Mouse (Mus musculus): ENCODE measurements around the gene Spata2l.

The Spata2l gene

GRCm38 (mm10) chr8:123228416-123228815, 7.6 kb downstream of the Spata2l start:
- Histone ChIP-seq H3K27me3 (ENCODE audit: insufficient read depth, low read length) (no peaks in the 10 kb centered on the region), H3K4me1 (replicated peaks; ENCODE audit: low read depth, low read length) (peaks cover 37% of the 10 kb centered on the region), H3K36me3 (ENCODE audit: insufficient read depth, low read length) (peaks cover 60% of the 10 kb centered on the region), H3K9me3 (ENCODE audit: low read length) (no peaks in the 10 kb centered on the region), H3K4me3 (replicated peaks; ENCODE audit: low read length) (no peak overlapping the region)
- TF ChIP-seq CTCF (conservative IDR thresholded peaks at IDR 0.05; ENCODE audit: low read length) = no peak
- TF ChIP-seq NANOG (IDR thresholded peaks at IDR 0.05; ENCODE audit: borderline replicate concordance, low read length) = no peak

- peaks cover 38% of the 10 kb centered on the region for H3K36me3 ChIP-seq (ENCODE audit: insufficient read depth, low read length)
- H3K4me1 ChIP-seq (replicated peaks; ENCODE audit: low read depth, low read length) = peaks cover 26% of the 10 kb centered on the region
- no peaks in the 10 kb centered on the region for H3K27me3 ChIP-seq (ENCODE audit: insufficient read depth, low read length)
- H3K4me3 ChIP-seq (replicated peaks; ENCODE audit: low read length) = peak within 1 kb of the TSS; percentile 95
- no peaks in the 10 kb centered on the region for H3K9me3 ChIP-seq (ENCODE audit: low read length)
- no peak for TF ChIP-seq NANOG (IDR thresholded peaks at IDR 0.05; ENCODE audit: borderline replicate concordance, low read length)
- no peak for TF ChIP-seq CTCF (conservative IDR thresholded peaks at IDR 0.05; ENCODE audit: low read length)
- TF ChIP-seq POU5F1 (IDR thresholded peaks at IDR 0.05; ENCODE audit: borderline replicate concordance, low read length) = no peak
Observed at GRCm38 (mm10) chr8:123224278-123225266, 11.5 kb downstream of the Spata2l start, which contains the start of gene Cdk10. TSS of gene Cdk10 (plus strand) at chr8:123224842.

GRCm38 (mm10) chr8:123220917-123221316, 15.1 kb downstream of the Spata2l start:
- no peaks in the 10 kb centered on the region for H3K9me3 ChIP-seq (ENCODE audit: low read length)
- H3K27me3 ChIP-seq (ENCODE audit: insufficient read depth, low read length) = no peaks in the 10 kb centered on the region
- 0 out of 2 replicates have a peak, but pooled peaks cover 2% of the 10 kb centered on the region for H3K36me3 ChIP-seq (ENCODE audit: insufficient read depth, low read length)
- TF ChIP-seq NANOG (IDR thresholded peaks at IDR 0.05; ENCODE audit: borderline replicate concordance, low read length) = no peak
- no peak for TF ChIP-seq POU5F1 (IDR thresholded peaks at IDR 0.05; ENCODE audit: borderline replicate concordance, low read length)
- TF ChIP-seq CTCF (conservative IDR thresholded peaks at IDR 0.05; ENCODE audit: low read length) = no peak
- H3K4me1 ChIP-seq (replicated peaks; ENCODE audit: low read depth, low read length) = peaks cover 28% of the 10 kb centered on the region
- no peak overlapping the region for H3K4me3 ChIP-seq (replicated peaks; ENCODE audit: low read length)

- no peaks in the 10 kb centered on the region for H3K9me3 ChIP-seq (ENCODE audit: low read length)
- H3K27me3 ChIP-seq (ENCODE audit: insufficient read depth, low read length) = peaks cover 13% of the 10 kb centered on the region
- no peak overlapping the region for H3K4me3 ChIP-seq (replicated peaks; ENCODE audit: low read length)
- peaks cover 30% of the 10 kb centered on the region for H3K4me1 ChIP-seq (replicated peaks; ENCODE audit: low read depth, low read length)
- TF ChIP-seq CTCF (conservative IDR thresholded peaks at IDR 0.05; ENCODE audit: low read length) = no peak
- TF ChIP-seq NANOG (IDR thresholded peaks at IDR 0.05; ENCODE audit: borderline replicate concordance, low read length) = no peak
- no peak for TF ChIP-seq POU5F1 (IDR thresholded peaks at IDR 0.05; ENCODE audit: borderline replicate concordance, low read length)
- H3K36me3 ChIP-seq (ENCODE audit: insufficient read depth, low read length) = peaks cover 8% of the 10 kb centered on the region
Observed at GRCm38 (mm10) chr8:123215430-123215829, 20.6 kb downstream of the Spata2l start.

- Histone ChIP-seq H3K36me3 (ENCODE audit: insufficient read depth, low read length) (peaks cover 30% of the 10 kb centered on the region), H3K4me1 (replicated peaks; ENCODE audit: low read depth, low read length) (peaks cover 30% of the 10 kb centered on the region), H3K9me3 (ENCODE audit: low read length) (no peaks in the 10 kb centered on the region), H3K27me3 (ENCODE audit: insufficient read depth, low read length) (peaks cover 13% of the 10 kb centered on the region), H3K4me3 (replicated peaks; ENCODE audit: low read length) (peak overlapping the region; percentile 99)
- TF ChIP-seq CTCF (conservative IDR thresholded peaks at IDR 0.05; ENCODE audit: low read length) (no peak), POU5F1 (IDR thresholded peaks at IDR 0.05; ENCODE audit: borderline replicate concordance, low read length) (no peak), NANOG (IDR thresholded peaks at IDR 0.05; ENCODE audit: borderline replicate concordance, low read length) (no peak)
Observed at GRCm38 (mm10) chr8:123213118-123213772, 22.8 kb downstream of the Spata2l start.

- Histone ChIP-seq H3K9me3 (ENCODE audit: low read length) (no peaks in the 10 kb centered on the region), H3K4me1 (replicated peaks; ENCODE audit: low read depth, low read length) (peaks cover 30% of the 10 kb centered on the region), H3K36me3 (ENCODE audit: insufficient read depth, low read length) (peaks cover 37% of the 10 kb centered on the region), H3K27me3 (ENCODE audit: insufficient read depth, low read length) (peaks cover 13% of the 10 kb centered on the region), H3K4me3 (replicated peaks; ENCODE audit: low read length) (peak within 1 kb of the TSS; percentile 99)
- TF ChIP-seq CTCF (conservative IDR thresholded peaks at IDR 0.05; ENCODE audit: low read length) (no peak), NANOG (IDR thresholded peaks at IDR 0.05; ENCODE audit: borderline replicate concordance, low read length) (no peak), POU5F1 (IDR thresholded peaks at IDR 0.05; ENCODE audit: borderline replicate concordance, low read length) (no peak)
Observed at GRCm38 (mm10) chr8:123212321-123213117, 23.5 kb downstream of the Spata2l start, which contains the start of the genes Chmp1a and Spata33. TSS of gene Chmp1a (minus strand) at chr8:123212763. TSS of gene Spata33 (plus strand) at chr8:123212832.

- no peak for TF ChIP-seq CTCF (conservative IDR thresholded peaks at IDR 0.05; ENCODE audit: low read length)
- TF ChIP-seq NANOG (IDR thresholded peaks at IDR 0.05; ENCODE audit: borderline replicate concordance, low read length) = no peak
- no peak for TF ChIP-seq POU5F1 (IDR thresholded peaks at IDR 0.05; ENCODE audit: borderline replicate concordance, low read length)
- peaks cover 13% of the 10 kb centered on the region for H3K27me3 ChIP-seq (ENCODE audit: insufficient read depth, low read length)
Observed at GRCm38 (mm10) chr8:123211876-123212275, 24.2 kb downstream of the Spata2l start.

More at GRCm38 (mm10) chr8:123211876-123212275, 24.2 kb downstream of the Spata2l start:
- Histone ChIP-seq H3K4me3 (replicated peaks; ENCODE audit: low read length) (peak overlapping the region; percentile 99), H3K4me1 (replicated peaks; ENCODE audit: low read depth, low read length) (peaks cover 31% of the 10 kb centered on the region), H3K9me3 (ENCODE audit: low read length) (no peaks in the 10 kb centered on the region), H3K36me3 (ENCODE audit: insufficient read depth, low read length) (peaks cover 44% of the 10 kb centered on the region)

All from E14TG2a.4 (cell line).